Mouse (Mus musculus) E14TG2a.4 (cell line): ENCODE measurements around the gene Bdkrb2.

Source experiments
- H3K27me3 ChIP-seq: 2 replicates; pipeline ENCODE4 v1.6.1; 2014; ENCODE audit warnings: low read length, control low read depth; ENCODE audit not compliant: insufficient read depth
- H3K36me3 ChIP-seq: 2 replicates; pipeline ENCODE4 v1.6.1; 2014; ENCODE audit warnings: low read length, control low read depth; ENCODE audit not compliant: insufficient read depth
- H3K4me1 ChIP-seq: replicated peaks from 2 replicates; pipeline ENCODE4 v1.6.1; 2014; ENCODE audit warnings: low read depth, low read length, control low read depth
- H3K4me3 ChIP-seq: replicated peaks from 2 replicates; pipeline ENCODE4 v1.5.1; 2014; ENCODE audit warnings: mild to moderate bottlenecking, low read length
- H3K9me3 ChIP-seq: 2 replicates; pipeline ENCODE4 v1.6.1; 2014; ENCODE audit warnings: low read length, control low read depth
- CTCF ChIP-seq: conservative IDR thresholded peaks from 2 replicates; pipeline ENCODE4 v1.5.1; 2014; ENCODE audit warnings: low read length
- NANOG ChIP-seq: IDR thresholded peaks from 2 replicates; pipeline ENCODE4 v1.6.1; 2014; ENCODE audit warnings: borderline replicate concordance, low read length, mixed read lengths
- POU5F1 ChIP-seq: IDR thresholded peaks from 2 replicates; pipeline ENCODE4 v1.6.1; 2014; ENCODE audit warnings: low read length, borderline replicate concordance

Gene Bdkrb2

GRCm38 (mm10) chr12:105625798-105626197 is 62.8 kb downstream of the Bdkrb2 start:
- Histone ChIP-seq H3K27me3 (no peaks in the 10 kb centered on the region; the same call in 1 of the 2 replicates), H3K4me3 (no peak overlapping the region), H3K4me1 (peaks cover 16% of the 10 kb centered on the region), H3K36me3 (peaks cover 67% of the 10 kb centered on the region), H3K9me3 (peaks cover 63% of the 10 kb centered on the region)
- TF ChIP-seq NANOG (no peak), CTCF (no peak), POU5F1 (no peak)

GRCm38 (mm10) chr12:105634374-105635067 is 71.5 kb downstream of the Bdkrb2 start:
- Histone ChIP-seq H3K27me3 (no peaks in the 10 kb centered on the region), H3K9me3 (peaks cover 43% of the 10 kb centered on the region), H3K4me1 (peaks cover 7% of the 10 kb centered on the region; the same call in 1 of the 2 replicates), H3K4me3 (no peak overlapping the region), H3K36me3 (peaks cover 82% of the 10 kb centered on the region)
- TF ChIP-seq CTCF = no peak
- TF ChIP-seq NANOG = no peak
- no peak for TF ChIP-seq POU5F1

DNA sequence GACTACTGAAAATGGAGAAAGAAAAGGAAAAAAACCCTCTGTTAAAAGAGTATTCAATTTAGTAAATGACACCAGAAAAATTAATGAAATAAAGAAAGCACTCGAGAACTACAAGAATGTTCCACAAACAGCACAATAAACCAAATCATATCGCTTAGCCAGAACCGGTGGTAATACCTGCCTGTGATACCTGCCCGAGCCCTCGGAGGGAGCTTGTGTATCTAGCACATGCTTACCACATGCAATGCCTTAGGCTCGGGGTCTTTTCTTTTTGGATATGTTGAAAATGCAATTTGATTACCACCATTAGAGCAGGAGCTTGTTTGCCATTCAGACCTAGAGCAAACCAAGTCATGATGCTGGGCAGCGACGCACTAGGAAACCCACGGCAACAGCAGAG is 73.5 kb downstream of the Bdkrb2 start:
- Histone ChIP-seq H3K4me3 (no peak overlapping the region), H3K27me3 (no peaks in the 10 kb centered on the region), H3K9me3 (peaks cover 32% of the 10 kb centered on the region), H3K36me3 (peaks cover 99% of the 10 kb centered on the region), H3K4me1 (peaks cover 7% of the 10 kb centered on the region; the same call in 1 of the 2 replicates)
- TF ChIP-seq POU5F1 (no peak), NANOG (no peak), CTCF (no peak)

DNA sequence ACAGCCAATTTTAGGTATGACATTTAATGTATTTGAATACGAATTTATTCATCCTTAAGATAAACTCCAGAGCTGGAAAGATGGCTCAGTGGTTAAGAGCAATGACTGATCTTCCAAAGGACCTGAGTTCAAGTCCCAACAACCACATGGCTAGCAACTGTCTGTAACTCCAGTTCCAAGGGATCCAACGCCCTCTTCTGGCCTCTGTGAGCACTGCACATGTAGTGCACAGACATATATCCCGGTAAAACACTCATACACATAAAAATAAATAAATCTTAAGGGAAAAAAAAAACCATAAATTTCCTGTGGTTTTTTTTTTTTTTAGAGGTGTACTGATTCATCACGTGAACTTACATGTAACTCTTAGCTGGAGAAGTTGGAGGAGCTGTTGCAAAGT is 74.5 kb downstream of the Bdkrb2 start:
- peaks cover 99% of the 10 kb centered on the region for H3K36me3 ChIP-seq
- no peak overlapping the region for H3K4me3 ChIP-seq
- TF ChIP-seq NANOG (no peak), CTCF (peak; percentile 66)
- no peaks in the 10 kb centered on the region for H3K27me3 ChIP-seq
- peaks cover 22% of the 10 kb centered on the region for H3K9me3 ChIP-seq
- peaks cover 7% of the 10 kb centered on the region; the same call in 1 of the 2 replicates for H3K4me1 ChIP-seq

DNA sequence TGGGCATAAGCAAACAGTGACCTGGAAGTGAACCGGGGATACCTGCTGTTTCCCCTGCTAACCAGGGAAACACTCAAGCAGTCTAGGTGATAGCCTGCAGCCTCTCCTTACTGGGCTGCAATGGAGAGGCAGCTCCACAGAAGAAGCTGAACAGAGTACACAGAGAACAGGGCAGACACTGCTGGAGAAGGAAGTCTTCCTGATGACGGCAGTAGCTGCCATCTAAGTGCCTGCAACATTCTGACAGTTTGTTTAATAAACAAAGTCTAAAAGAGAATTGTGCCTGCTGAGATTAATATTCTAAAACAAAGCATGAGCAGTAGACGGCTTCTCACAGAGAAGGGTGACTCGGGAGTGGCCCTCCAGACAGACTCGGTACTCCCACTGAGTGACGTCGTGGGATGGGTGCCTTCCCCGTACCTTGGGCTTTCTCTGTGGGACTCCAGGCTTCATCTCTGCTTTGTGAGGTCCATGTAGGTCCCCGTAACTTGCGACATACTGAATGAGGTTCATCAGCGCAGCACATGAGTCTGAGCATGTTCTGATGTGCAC is 79.8 kb downstream of the Bdkrb2 start:
- peaks cover 99% of the 10 kb centered on the region for H3K36me3 ChIP-seq
- no peak overlapping the region for H3K4me3 ChIP-seq
- no peaks in the 10 kb centered on the region for H3K9me3 ChIP-seq
- H3K27me3 ChIP-seq = no peaks in the 10 kb centered on the region
- no peaks in the 10 kb centered on the region for H3K4me1 ChIP-seq
- TF ChIP-seq POU5F1 = no peak
- TF ChIP-seq NANOG = no peak
- TF ChIP-seq CTCF = no peak
